ENCODE assay signal across 8 mouse cellular contexts in genomic region chr6:55037799-55038670, GRCm38 (mm10). TPM values are rescaled to one million over a fixed set of nuclear protein-coding genes. Genes with fewer than 3 reads are reported as not detected.
A peak's percentile ranks its signal among the peaks of the same experiment; 100 is the strongest.
DNase-seq lines count a peak whose midpoint lies in the region; ATAC-seq lines count a peak whose summit lies in the region.

Gars (plus strand) TSS chr6:55038007.

- peak; percentile 95 for DNase-seq in CD4-positive, CD25-positive, alpha-beta regulatory T cell, adult 2 months (ENCODE audit: low read depth, low spot score)
- DNase-seq in fibroblast of lung, adult 2 months (ENCODE audit: low read depth) = peak; percentile 65
- DNase-seq in kidney, postnatal 14 days = peak; percentile 93
- peak; percentile 80 for DNase-seq in liver, embryonic 13.5 days
- DNase-seq in neural tube, embryonic 10.5 days (ENCODE audit: extremely low spot score, low spot score) = peak; percentile 84

- peaks cover 9% of the 10 kb centered on the region; the same call in 1 of the 2 replicates for H3K4me1 ChIP-seq in brown adipose tissue, adult 24 weeks (ENCODE audit: control insufficient read depth, insufficient read depth, insufficient read length, low read length)
- peaks cover 0 to 18% of the 10 kb centered on the region in 2 experiments; a peak in 3 of 4 replicates for H3K4me1 ChIP-seq in heart, embryonic 14.5 days (ENCODE audit: control insufficient read depth in 2 of 2, insufficient read depth in 2 of 2, low read length in 2 of 2)
- H3K4me1 ChIP-seq in liver, embryonic 13.5 days (replicated peaks) = peaks cover 32% of the 10 kb centered on the region
- H3K4me1 ChIP-seq in stomach, embryonic 16.5 days (ENCODE audit: control insufficient read depth, insufficient read depth, low read length) = peaks cover 11% of the 10 kb centered on the region; the same call in 1 of the 2 replicates

- peak within 1 kb of the TSS; percentile 98 for H3K27ac ChIP-seq in brown adipose tissue, adult 24 weeks (replicated peaks; ENCODE audit: low read depth, low read length)
- H3K27ac ChIP-seq in heart, embryonic 14.5 days (replicated peaks in 1 of 2; ENCODE audit: control insufficient read depth in 1 of 2, insufficient read depth in 1 of 2, low read depth in 2 of 2, low read length in 2 of 2) = peak within 1 kb of the TSS; percentile 92 to 93
- H3K27ac ChIP-seq in liver, embryonic 13.5 days = peak within 1 kb of the TSS; percentile 96
- H3K27ac ChIP-seq in stomach, embryonic 16.5 days (ENCODE audit: low read length) = peak within 1 kb of the TSS; percentile 89

- peak within 1 kb of the TSS; percentile 89 for H3K4me3 ChIP-seq in brown adipose tissue, adult 24 weeks (ENCODE audit: insufficient read depth, low read depth, low read length)
- peak within 1 kb of the TSS; percentile 86 to 96 for H3K4me3 ChIP-seq in heart, embryonic 14.5 days (ENCODE audit: control insufficient read depth in 1 of 2, insufficient read depth in 1 of 2, low read depth in 1 of 2, low read length in 2 of 2)
- H3K4me3 ChIP-seq in liver, embryonic 13.5 days (replicated peaks) = peak within 1 kb of the TSS; percentile 99
- H3K4me3 ChIP-seq in stomach, embryonic 16.5 days (replicated peaks; ENCODE audit: low read length) = peak within 1 kb of the TSS; percentile 90

- no peaks in the 10 kb centered on the region for H3K27me3 ChIP-seq in heart, embryonic 14.5 days (ENCODE audit: control insufficient read depth, insufficient read depth, low read length)
- no peaks in the 10 kb centered on the region for H3K27me3 ChIP-seq in liver, embryonic 13.5 days
- H3K27me3 ChIP-seq in stomach, embryonic 16.5 days (ENCODE audit: control insufficient read depth, insufficient read depth, low read length) = no peaks in the 10 kb centered on the region

- WGBS in heart, embryonic 14.5 days = under 1% methylated on average over 72 of the region's 87 CpGs
- under 1% methylated on average over 81 of the region's 87 CpGs for WGBS in liver, embryonic 13.5 days (ENCODE audit: insufficient replicate concordance)
- under 1% methylated on average over 87 of the region's 87 CpGs for WGBS in stomach, embryonic 16.5 days

- no peaks in the 10 kb centered on the region for H3K36me3 ChIP-seq in heart, embryonic 14.5 days (ENCODE audit: control insufficient read depth, insufficient read depth, low read length)
- peaks cover 9% of the 10 kb centered on the region for H3K36me3 ChIP-seq in liver, embryonic 13.5 days
- H3K36me3 ChIP-seq in stomach, embryonic 16.5 days (ENCODE audit: control insufficient read depth, insufficient read depth, low read length) = no peaks in the 10 kb centered on the region

- H3K9me3 ChIP-seq in heart, embryonic 14.5 days (ENCODE audit: control insufficient read depth, low read length) = no peaks in the 10 kb centered on the region
- H3K9me3 ChIP-seq in liver, embryonic 13.5 days (replicated peaks) = no peaks in the 10 kb centered on the region
- H3K9me3 ChIP-seq in stomach, embryonic 16.5 days (replicated peaks; ENCODE audit: control insufficient read depth, low read length) = no peaks in the 10 kb centered on the region

- peak; percentile 91 for ATAC-seq in heart, embryonic 14.5 days (ENCODE audit: insufficient number of reproducible peaks, insufficient read depth, low FRiP score, low read depth)
- ATAC-seq in liver, embryonic 13.5 days (ENCODE audit: low read depth) = peak; percentile 93
- ATAC-seq in stomach, embryonic 16.5 days (ENCODE audit: insufficient read depth, low FRiP score) = peak; percentile 96

- H3K9ac ChIP-seq in heart, embryonic 14.5 days (ENCODE audit: low read length) = peak within 1 kb of the TSS; percentile 94
- H3K9ac ChIP-seq in liver, embryonic 13.5 days = peak within 1 kb of the TSS; percentile 98
- peak within 1 kb of the TSS; percentile 94 for H3K9ac ChIP-seq in stomach, embryonic 16.5 days (ENCODE audit: low read length)

- peak within 1 kb of the TSS; percentile 80 for H3K4me2 ChIP-seq in heart, embryonic 14.5 days (ENCODE audit: low read length)
- H3K4me2 ChIP-seq in liver, embryonic 13.5 days = peak within 1 kb of the TSS; percentile 77
- H3K4me2 ChIP-seq in stomach, embryonic 16.5 days (ENCODE audit: low read depth, low read length) = peak within 1 kb of the TSS; percentile 67

RNA-seq across cellular contexts. Expression of gene Gars, which starts in this region (rescaled TPM):
- 86.8 and 119 TPM in 2 replicates for polyA plus RNA-seq in brown adipose tissue, adult 24 weeks (2012; ENCODE audit: insufficient read depth, insufficient read length, missing spikeins)
- polyA plus RNA-seq in heart, embryonic 14.5 days (2014; fragmentation: Nextera tagmentation; extraction: Ambion mirVana) = 149 and 164 TPM in 2 replicates
- 140 and 153 TPM in 2 replicates for polyA plus RNA-seq in liver, embryonic 13.5 days (2015; fragmentation: Nextera tagmentation; extraction: Ambion mirVana)
- polyA plus RNA-seq in stomach, embryonic 16.5 days (2015; fragmentation: Nextera tagmentation; extraction: Ambion mirVana) = 136 and 138 TPM in 2 replicates

Comparison
In these comparisons a context has a peak if more than half of its experiments do, and no peak if none do; other contexts are left out.
1. Peak in every context shown above with its lines: DNase-seq, ATAC-seq, H3K4me3 ChIP-seq and H3K27ac ChIP-seq.